Mouse (Mus musculus): Measurements from ENCODE around the gene B3galt2. TPM values are rescaled to one million over a fixed set of nuclear protein-coding genes. Genes with fewer than 3 reads are reported as not detected.

The B3galt2 gene
- under 0.01 and 0.07 TPM in 2 replicates for total RNA-seq (2014; rRNA removed)
- polyA plus RNA-seq (2012; rRNA removed): not detected in 2 replicates

GRCm38 (mm10) chr1:143640650-143641407 lies at the start of gene B3galt2:
B3galt2 (plus strand) TSS chr1:143640664.
- Histone ChIP-seq H3K27ac (replicated peaks; ENCODE audit: insufficient read depth, low read depth, low read length) (no peak within 1 kb of the TSS), H3K4me1 (ENCODE audit: control insufficient read depth, insufficient read depth, low read length) (no peaks in the 10 kb centered on the region; the same call in 1 of the 2 replicates), H3K4me3 (ENCODE audit: insufficient read depth, low read depth, low read length) (no peak within 1 kb of the TSS), H3K9ac (ENCODE audit: low read depth, low read length) (no peak within 1 kb of the TSS), H3K79me2 (ENCODE audit: control insufficient read depth, insufficient read depth, low read length) (no peaks in the 10 kb centered on the region; the same call in 1 of the 2 replicates), H3K27me3 (ENCODE audit: control insufficient read depth, insufficient read depth, low read length) (no peaks in the 10 kb centered on the region), H3K36me3 (ENCODE audit: control insufficient read depth, insufficient read depth, low read length) (no peaks in the 10 kb centered on the region; the same call in 1 of the 2 replicates)
- peak; percentile 23 for DNase-seq (ENCODE audit: extremely low read depth, low read depth, low spot score)
- WGBS: 63% methylated on average over 15 of the region's 15 CpGs
- TF ChIP-seq CTCF (IDR thresholded peaks at IDR 0.05; ENCODE audit: low read depth, low read length) (no peak), POLR2A (IDR thresholded peaks at IDR 0.05; ENCODE audit: extremely low read depth, insufficient read depth, low read length) (no peak)

GRCm38 (mm10) chr1:143596864-143597263 lies 43.6 kb upstream of the B3galt2 start:
- H3K27ac ChIP-seq (replicated peaks; ENCODE audit: insufficient read depth, low read depth, low read length): no peak overlapping the region
- TF ChIP-seq POLR2A (IDR thresholded peaks at IDR 0.05; ENCODE audit: extremely low read depth, insufficient read depth, low read length) (no peak), CTCF (IDR thresholded peaks at IDR 0.05; ENCODE audit: low read depth, low read length) (no peak)
- 51% methylated on average over 2 of the region's 2 CpGs for WGBS
- H3K36me3 ChIP-seq (ENCODE audit: control insufficient read depth, insufficient read depth, low read length): no peaks in the 10 kb centered on the region
- no peak overlapping the region for H3K9ac ChIP-seq (ENCODE audit: low read depth, low read length)
- DNase-seq (ENCODE audit: extremely low read depth, low read depth, low spot score): peak; percentile 55
- no peaks in the 10 kb centered on the region for H3K4me1 ChIP-seq (ENCODE audit: control insufficient read depth, insufficient read depth, low read length)
- H3K27me3 ChIP-seq (ENCODE audit: control insufficient read depth, insufficient read depth, low read length): no peaks in the 10 kb centered on the region
- no peak overlapping the region for H3K4me3 ChIP-seq (ENCODE audit: insufficient read depth, low read depth, low read length)
- H3K79me2 ChIP-seq (ENCODE audit: control insufficient read depth, insufficient read depth, low read length): no peaks in the 10 kb centered on the region

GRCm38 (mm10) chr1:143608911-143609310 lies 31.6 kb upstream of the B3galt2 start:
- H3K27ac ChIP-seq (replicated peaks; ENCODE audit: insufficient read depth, low read depth, low read length): no peak overlapping the region
- peak; percentile 79 for DNase-seq (ENCODE audit: extremely low read depth, low read depth, low spot score)
- 17% methylated on average over 2 of the region's 2 CpGs for WGBS
- no peak for TF ChIP-seq POLR2A (IDR thresholded peaks at IDR 0.05; ENCODE audit: extremely low read depth, insufficient read depth, low read length)
- TF ChIP-seq CTCF (IDR thresholded peaks at IDR 0.05; ENCODE audit: low read depth, low read length): no peak
- no peak overlapping the region for H3K9ac ChIP-seq (ENCODE audit: low read depth, low read length)
- peaks cover 10% of the 10 kb centered on the region for H3K36me3 ChIP-seq (ENCODE audit: control insufficient read depth, insufficient read depth, low read length)
- no peaks in the 10 kb centered on the region for H3K79me2 ChIP-seq (ENCODE audit: control insufficient read depth, insufficient read depth, low read length)
- H3K4me1 ChIP-seq (ENCODE audit: control insufficient read depth, insufficient read depth, low read length): no peaks in the 10 kb centered on the region; the same call in 1 of the 2 replicates
- no peaks in the 10 kb centered on the region for H3K27me3 ChIP-seq (ENCODE audit: control insufficient read depth, insufficient read depth, low read length)
- no peak overlapping the region for H3K4me3 ChIP-seq (ENCODE audit: insufficient read depth, low read depth, low read length)

GRCm38 (mm10) chr1:143612901-143613300 lies 27.6 kb upstream of the B3galt2 start:
- no peak for TF ChIP-seq CTCF (IDR thresholded peaks at IDR 0.05; ENCODE audit: low read depth, low read length)
- TF ChIP-seq POLR2A (IDR thresholded peaks at IDR 0.05; ENCODE audit: extremely low read depth, insufficient read depth, low read length): no peak
- peaks cover 20% of the 10 kb centered on the region for H3K36me3 ChIP-seq (ENCODE audit: control insufficient read depth, insufficient read depth, low read length)
- DNase-seq (ENCODE audit: extremely low read depth, low read depth, low spot score): no peak
- H3K79me2 ChIP-seq (ENCODE audit: control insufficient read depth, insufficient read depth, low read length): no peaks in the 10 kb centered on the region
- no peaks in the 10 kb centered on the region for H3K27me3 ChIP-seq (ENCODE audit: control insufficient read depth, insufficient read depth, low read length)
- H3K4me1 ChIP-seq (ENCODE audit: control insufficient read depth, insufficient read depth, low read length): no peaks in the 10 kb centered on the region; the same call in 1 of the 2 replicates
- no peak overlapping the region for H3K27ac ChIP-seq (replicated peaks; ENCODE audit: insufficient read depth, low read depth, low read length)
- no peak overlapping the region for H3K9ac ChIP-seq (ENCODE audit: low read depth, low read length)
- no peak overlapping the region for H3K4me3 ChIP-seq (ENCODE audit: insufficient read depth, low read depth, low read length)
- WGBS: 96% methylated on average over 2 of the region's 2 CpGs

- no peaks in the 10 kb centered on the region for H3K27me3 ChIP-seq (ENCODE audit: control insufficient read depth, insufficient read depth, low read length)
- peaks cover 7% of the 10 kb centered on the region for H3K36me3 ChIP-seq (ENCODE audit: control insufficient read depth, insufficient read depth, low read length)
- no peak for TF ChIP-seq POLR2A (IDR thresholded peaks at IDR 0.05; ENCODE audit: extremely low read depth, insufficient read depth, low read length)
- no peak overlapping the region for H3K4me3 ChIP-seq (ENCODE audit: insufficient read depth, low read depth, low read length)
- no peaks in the 10 kb centered on the region for H3K79me2 ChIP-seq (ENCODE audit: control insufficient read depth, insufficient read depth, low read length)
- H3K27ac ChIP-seq (replicated peaks; ENCODE audit: insufficient read depth, low read depth, low read length): no peak overlapping the region
- peaks cover 2% of the 10 kb centered on the region; the same call in 1 of the 2 replicates for H3K4me1 ChIP-seq (ENCODE audit: control insufficient read depth, insufficient read depth, low read length)
- no peak for DNase-seq (ENCODE audit: extremely low read depth, low read depth, low spot score)
- H3K9ac ChIP-seq (ENCODE audit: low read depth, low read length): no peak overlapping the region
- 74% methylated on average over 2 of the region's 2 CpGs for WGBS
Measured at GRCm38 (mm10) chr1:143619760-143620159, 20.7 kb upstream of the B3galt2 start.

GRCm38 (mm10) chr1:143621930-143622329 lies 18.5 kb upstream of the B3galt2 start:
- peaks cover 9% of the 10 kb centered on the region for H3K36me3 ChIP-seq (ENCODE audit: control insufficient read depth, insufficient read depth, low read length)
- H3K9ac ChIP-seq (ENCODE audit: low read depth, low read length): no peak overlapping the region
- TF ChIP-seq CTCF (IDR thresholded peaks at IDR 0.05; ENCODE audit: low read depth, low read length) (no peak), POLR2A (IDR thresholded peaks at IDR 0.05; ENCODE audit: extremely low read depth, insufficient read depth, low read length) (no peak)
- no peak overlapping the region for H3K4me3 ChIP-seq (ENCODE audit: insufficient read depth, low read depth, low read length)
- H3K27ac ChIP-seq (replicated peaks; ENCODE audit: insufficient read depth, low read depth, low read length): no peak overlapping the region
- no peaks in the 10 kb centered on the region for H3K27me3 ChIP-seq (ENCODE audit: control insufficient read depth, insufficient read depth, low read length)
- no peak for DNase-seq (ENCODE audit: extremely low read depth, low read depth, low spot score)
- peaks cover 2% of the 10 kb centered on the region; the same call in 1 of the 2 replicates for H3K4me1 ChIP-seq (ENCODE audit: control insufficient read depth, insufficient read depth, low read length)
- H3K79me2 ChIP-seq (ENCODE audit: control insufficient read depth, insufficient read depth, low read length): no peaks in the 10 kb centered on the region

All from liver, adult 2 months (tissue).